Mouse (Mus musculus): ENCODE measurements around the gene Clstn3. TPM values are rescaled to one million over a fixed set of nuclear protein-coding genes. Genes with fewer than 3 reads are reported as not detected.
A peak's percentile ranks its signal among the peaks of the same experiment; 100 is the strongest.
"Not testable (repeated sequence)": the region's sequence is repeated elsewhere in the genome, so short reads cannot be mapped to it uniquely, and the experiment has no call there.

Clstn3 gene
- 100 to 1,000 TPM; 265 to 268 TPM for total RNA-seq (2021)
- long read RNA-seq, experiment 1, full-length matches to known transcripts, result 140 of 181 reads
- long read RNA-seq, experiment 1, partial matches to known transcripts, result 24 of 181 reads
- long read RNA-seq, experiment 1, other reads (novel, unspliced or antisense), result 17 of 181 reads
- long read RNA-seq, experiment 2, full-length matches to known transcripts, result 222 of 275 reads
- long read RNA-seq, experiment 2, partial matches to known transcripts, result 23 of 275 reads
- long read RNA-seq, experiment 2, other reads (novel, unspliced or antisense), result 30 of 275 reads

DNA sequence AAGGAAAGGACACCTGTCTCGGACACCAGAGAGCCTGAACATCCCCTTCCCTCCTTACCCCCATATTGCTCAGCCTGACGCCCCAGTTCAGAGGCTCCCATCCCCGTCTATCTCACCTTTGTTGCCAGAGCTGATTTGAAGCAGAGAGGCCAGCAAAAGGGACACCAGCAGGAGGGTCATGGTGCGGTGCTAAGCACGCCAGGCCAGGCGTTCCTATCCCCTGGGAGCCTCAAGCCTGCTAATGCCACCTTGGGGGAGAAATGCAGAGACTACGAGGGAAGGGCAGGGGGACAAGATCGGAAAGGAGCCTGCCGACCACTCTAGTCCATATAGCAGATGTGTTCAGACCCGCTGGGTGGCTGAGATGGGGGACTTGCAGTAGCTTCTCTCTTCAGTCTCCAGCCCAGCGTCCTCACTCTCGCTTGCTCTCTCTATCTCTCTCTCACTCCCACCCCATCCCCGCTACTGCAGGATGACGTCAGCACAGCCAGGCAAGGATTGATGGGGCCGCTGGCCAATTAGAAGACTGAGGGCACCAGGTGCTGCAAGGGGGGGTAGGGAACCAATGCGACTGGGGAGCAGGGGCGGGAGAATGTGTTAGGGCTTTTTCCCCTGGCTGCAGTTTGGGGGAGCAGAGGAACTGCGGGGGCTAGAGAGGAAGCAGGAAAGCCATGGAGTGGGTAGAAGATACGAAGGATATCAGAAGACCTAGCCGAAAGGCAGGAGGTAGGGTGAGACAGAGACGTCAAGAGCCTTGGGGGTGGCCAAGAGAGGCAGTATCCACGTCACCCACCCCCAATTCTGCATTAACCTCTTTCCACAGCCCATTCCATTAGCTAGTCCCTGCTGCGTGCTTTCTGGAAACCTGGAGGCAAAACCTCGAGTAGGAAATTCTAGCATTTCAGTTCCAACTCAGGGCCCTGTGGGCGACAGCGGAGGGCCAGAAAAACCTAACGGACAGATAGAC lies at the start of gene Clstn3:
Gene Clstn3 (minus strand): TSS at position 490 of the 967 bp plus-strand sequence.
- H3K4me3 ChIP-seq, result peak within 1 kb of the TSS; percentile 80
- DNase-seq (ENCODE audit: low spot score in 2 of 2), result peak; percentile 94 to 95
- TF ChIP-seq CTCF (conservative IDR thresholded peaks at IDR 0.05), result peak; percentile 9; the same call in 1 of the 2 replicates
- peak within 1 kb of the TSS; percentile 96 for H3K27ac ChIP-seq

GRCm38 (mm10) chr6:124512355-124512836 lies 47.8 kb upstream of the Clstn3 start, which contains the start of gene C1ra:
TSS of gene C1ra (plus strand) at chr6:124512405.
- Histone ChIP-seq H3K27ac (0 out of 2 replicates have a peak within 1 kb of the TSS, but pooled peaks have one; percentile 3), H3K4me3 (peak within 1 kb of the TSS; percentile 48)
- TF ChIP-seq CTCF (conservative IDR thresholded peaks at IDR 0.05), result peak; percentile 90
- peak in 1 of 2 experiments; percentile 61 for DNase-seq (ENCODE audit: low spot score in 2 of 2)

DNA sequence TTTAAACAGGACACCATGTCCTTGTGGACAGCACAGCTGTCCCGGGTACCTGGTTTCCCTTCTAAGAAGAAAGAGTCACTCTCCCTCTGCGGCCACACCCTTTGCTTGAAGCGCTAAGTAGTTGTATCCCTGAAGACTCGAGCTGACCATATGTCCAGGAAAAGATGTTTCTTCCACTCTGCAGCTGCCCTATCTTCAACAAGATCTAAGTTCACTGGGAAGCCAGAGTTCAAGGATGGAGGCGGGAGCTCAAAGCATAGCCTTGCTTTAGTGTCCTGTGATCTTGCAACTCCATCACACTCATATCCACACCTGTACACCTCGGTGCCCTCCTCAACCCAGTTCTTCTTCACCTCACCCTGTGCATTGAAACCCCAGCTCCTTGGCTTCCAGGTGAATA lies 47.3 kb upstream of the Clstn3 start:
- no peak for DNase-seq (ENCODE audit: low spot score in 2 of 2)
- no peak for TF ChIP-seq CTCF (conservative IDR thresholded peaks at IDR 0.05)
- no peak overlapping the region for H3K4me3 ChIP-seq
- H3K27ac ChIP-seq, result no peak overlapping the region

DNA sequence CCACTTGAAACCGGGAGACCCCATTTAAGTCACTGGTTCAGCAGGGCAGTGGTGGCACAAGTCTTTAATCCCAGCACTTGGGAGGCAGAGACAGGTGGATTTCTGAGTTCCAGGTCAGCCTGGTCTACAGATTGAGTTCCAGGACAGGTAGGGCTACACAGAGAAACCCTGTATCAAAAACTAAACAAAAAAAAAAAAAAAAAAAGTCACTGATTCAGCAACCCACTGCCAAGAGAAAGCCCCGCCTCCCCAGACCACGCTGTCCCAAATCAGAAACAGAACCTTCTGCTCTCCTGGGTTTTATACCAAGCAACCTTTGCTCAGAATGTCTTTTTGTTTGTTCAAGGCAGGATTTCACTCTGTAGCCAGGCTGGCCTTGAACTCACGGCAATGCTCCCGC lies 44.6 kb upstream of the Clstn3 start:
- DNase-seq (ENCODE audit: low spot score in 2 of 2); H3K4me3 ChIP-seq; H3K27ac ChIP-seq: not testable (repeated sequence)

DNA sequence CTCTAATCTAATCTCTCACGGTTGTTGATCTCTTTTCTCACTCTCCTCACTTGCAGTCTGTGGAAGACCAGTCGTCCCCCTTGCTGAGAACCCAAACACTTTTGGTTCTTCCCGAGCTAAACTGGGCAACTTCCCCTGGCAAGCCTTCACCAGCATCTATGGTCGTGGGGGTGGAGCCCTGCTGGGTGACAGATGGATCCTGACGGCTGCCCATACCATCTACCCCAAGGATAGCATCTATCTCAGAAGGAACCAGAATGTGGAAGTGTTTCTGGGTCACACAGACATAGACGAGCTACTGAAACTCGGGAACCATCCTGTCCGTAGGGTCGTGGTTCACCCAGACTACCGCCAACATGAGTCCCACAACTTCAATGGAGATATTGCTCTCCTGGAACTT lies 43.7 kb upstream of the Clstn3 start:
- TF ChIP-seq CTCF (conservative IDR thresholded peaks at IDR 0.05), result no peak
- DNase-seq (ENCODE audit: low spot score in 2 of 2), result no peak
- Histone ChIP-seq H3K27ac (no peak overlapping the region), H3K4me3 (no peak overlapping the region)

GRCm38 (mm10) chr6:124506991-124507390 lies 42.4 kb upstream of the Clstn3 start:
- H3K27ac ChIP-seq, result no peak overlapping the region
- H3K4me3 ChIP-seq, result no peak overlapping the region
- TF ChIP-seq CTCF (conservative IDR thresholded peaks at IDR 0.05), result no peak
- DNase-seq (ENCODE audit: low spot score in 2 of 2), result no peak

DNA sequence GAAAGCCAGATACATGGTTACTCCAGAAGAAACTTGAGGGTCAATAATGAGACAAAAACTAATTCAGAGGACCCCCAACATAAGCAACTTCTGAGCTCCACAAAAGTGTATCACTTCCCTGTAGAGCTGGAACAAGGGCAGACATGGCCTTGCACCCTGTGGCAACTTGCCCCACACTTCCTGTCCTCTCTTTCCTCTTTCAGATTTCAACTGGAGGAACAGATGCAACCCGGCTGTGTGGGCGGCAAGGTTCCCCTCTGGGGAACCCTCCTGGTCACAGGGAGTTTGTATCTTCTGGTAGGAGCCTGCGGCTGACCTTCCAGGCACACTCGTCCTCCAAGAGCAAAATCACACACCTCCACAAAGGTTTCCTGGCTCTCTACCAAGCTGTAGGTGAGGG lies 40.4 kb upstream of the Clstn3 start:
- no peak overlapping the region for H3K27ac ChIP-seq
- no peak for TF ChIP-seq CTCF (conservative IDR thresholded peaks at IDR 0.05)
- no peak for DNase-seq (ENCODE audit: low spot score in 2 of 2)
- no peak overlapping the region for H3K4me3 ChIP-seq

DNA sequence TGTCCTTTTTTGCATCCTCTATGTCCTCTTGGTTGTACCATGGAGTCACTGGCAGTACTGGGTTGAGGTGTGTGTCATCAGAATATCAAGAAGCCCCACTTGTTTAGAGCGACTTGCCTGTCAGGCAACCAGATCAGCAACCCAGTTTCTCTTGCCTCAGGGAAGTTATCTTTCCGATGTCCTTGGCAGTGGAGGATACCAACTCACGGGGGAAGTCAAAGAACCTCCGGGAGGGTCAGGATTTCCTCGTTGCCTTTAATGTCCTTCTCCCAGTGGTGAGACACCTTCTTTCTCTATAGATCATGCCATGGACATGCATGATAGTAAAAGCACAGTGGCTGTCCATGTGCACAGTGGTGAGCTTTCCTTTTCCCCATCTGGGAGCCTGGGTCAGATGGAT lies 37.4 kb upstream of the Clstn3 start:
- H3K27ac ChIP-seq, result no peak overlapping the region
- no peak overlapping the region for H3K4me3 ChIP-seq
- no peak for TF ChIP-seq CTCF (conservative IDR thresholded peaks at IDR 0.05)
- no peak for DNase-seq (ENCODE audit: low spot score in 2 of 2)

DNA sequence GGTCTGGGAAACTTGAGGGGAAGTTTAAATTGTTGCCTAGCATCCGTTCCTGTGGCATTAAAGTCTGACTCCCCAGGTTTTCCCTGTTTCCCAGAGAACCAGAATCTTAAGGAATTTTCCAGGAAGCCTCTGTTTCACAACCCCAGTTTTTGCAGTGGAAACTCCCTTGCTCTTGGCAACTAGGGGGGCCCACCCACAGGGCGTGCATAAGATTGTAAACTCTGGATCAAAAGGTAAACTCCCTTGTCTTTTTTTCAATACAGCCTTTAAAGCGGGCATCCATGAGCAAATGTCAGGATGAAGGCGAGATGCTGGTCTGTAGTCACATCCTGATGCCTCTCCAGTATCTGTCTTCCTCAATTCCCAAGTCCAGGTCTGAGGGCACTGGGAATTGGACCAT lies 36.9 kb upstream of the Clstn3 start:
- H3K27ac ChIP-seq, result no peak overlapping the region
- no peak for DNase-seq (ENCODE audit: low spot score in 2 of 2)
- no peak overlapping the region for H3K4me3 ChIP-seq
- no peak for TF ChIP-seq CTCF (conservative IDR thresholded peaks at IDR 0.05)

- TF ChIP-seq CTCF (conservative IDR thresholded peaks at IDR 0.05), result no peak
- Histone ChIP-seq H3K4me3 (no peak overlapping the region), H3K27ac (no peak overlapping the region)
- no peak for DNase-seq (ENCODE audit: low spot score in 2 of 2)
Observed at GRCm38 (mm10) chr6:124499914-124500566, 35.4 kb upstream of the Clstn3 start.

- no peak for TF ChIP-seq CTCF (conservative IDR thresholded peaks at IDR 0.05)
- H3K27ac ChIP-seq, result no peak overlapping the region
Observed at GRCm38 (mm10) chr6:124496054-124496453, 31.5 kb upstream of the Clstn3 start.

DNA sequence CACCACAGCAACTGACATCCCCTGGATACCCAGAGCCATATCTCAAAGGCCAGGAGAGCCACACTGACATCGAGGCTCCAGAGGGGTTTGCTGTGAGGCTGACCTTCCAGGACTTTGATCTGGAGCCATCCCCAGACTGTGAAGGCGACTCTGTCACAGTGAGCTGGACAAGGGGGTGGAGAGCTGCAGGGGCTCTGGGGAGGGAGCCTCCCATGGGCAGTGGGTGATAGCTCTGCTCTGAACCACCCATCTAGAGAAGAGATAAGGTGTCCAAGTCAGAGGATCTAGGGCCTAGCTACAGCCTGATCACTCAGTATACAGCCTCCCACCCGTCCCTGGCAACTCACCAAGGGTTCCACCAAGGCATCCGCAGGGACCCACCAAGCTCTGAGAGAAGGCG lies 29.3 kb upstream of the Clstn3 start:
- Histone ChIP-seq H3K27ac (no peak overlapping the region), H3K4me3 (no peak overlapping the region)
- DNase-seq (ENCODE audit: low spot score in 2 of 2), result no peak
- no peak for TF ChIP-seq CTCF (conservative IDR thresholded peaks at IDR 0.05)

More at GRCm38 (mm10) chr6:124496054-124496453, 31.5 kb upstream of the Clstn3 start:
- DNase-seq (ENCODE audit: low spot score in 2 of 2), result no peak
- H3K4me3 ChIP-seq, result no peak overlapping the region

Data from layer of hippocampus, adult 2 months (tissue).